Mouse (Mus musculus): ENCODE measurements around the gene Chst2. TPM values are rescaled to one million over a fixed set of nuclear protein-coding genes. Genes with fewer than 3 reads are reported as not detected.

Chst2 gene
- polyA plus RNA-seq (2017; shearing (Covaris generic)): 10 to 100 TPM in 1 of 3 experiments, 1 to 10 TPM in 2; 6.1 to 15.1 (median 7.3) TPM

DNA sequence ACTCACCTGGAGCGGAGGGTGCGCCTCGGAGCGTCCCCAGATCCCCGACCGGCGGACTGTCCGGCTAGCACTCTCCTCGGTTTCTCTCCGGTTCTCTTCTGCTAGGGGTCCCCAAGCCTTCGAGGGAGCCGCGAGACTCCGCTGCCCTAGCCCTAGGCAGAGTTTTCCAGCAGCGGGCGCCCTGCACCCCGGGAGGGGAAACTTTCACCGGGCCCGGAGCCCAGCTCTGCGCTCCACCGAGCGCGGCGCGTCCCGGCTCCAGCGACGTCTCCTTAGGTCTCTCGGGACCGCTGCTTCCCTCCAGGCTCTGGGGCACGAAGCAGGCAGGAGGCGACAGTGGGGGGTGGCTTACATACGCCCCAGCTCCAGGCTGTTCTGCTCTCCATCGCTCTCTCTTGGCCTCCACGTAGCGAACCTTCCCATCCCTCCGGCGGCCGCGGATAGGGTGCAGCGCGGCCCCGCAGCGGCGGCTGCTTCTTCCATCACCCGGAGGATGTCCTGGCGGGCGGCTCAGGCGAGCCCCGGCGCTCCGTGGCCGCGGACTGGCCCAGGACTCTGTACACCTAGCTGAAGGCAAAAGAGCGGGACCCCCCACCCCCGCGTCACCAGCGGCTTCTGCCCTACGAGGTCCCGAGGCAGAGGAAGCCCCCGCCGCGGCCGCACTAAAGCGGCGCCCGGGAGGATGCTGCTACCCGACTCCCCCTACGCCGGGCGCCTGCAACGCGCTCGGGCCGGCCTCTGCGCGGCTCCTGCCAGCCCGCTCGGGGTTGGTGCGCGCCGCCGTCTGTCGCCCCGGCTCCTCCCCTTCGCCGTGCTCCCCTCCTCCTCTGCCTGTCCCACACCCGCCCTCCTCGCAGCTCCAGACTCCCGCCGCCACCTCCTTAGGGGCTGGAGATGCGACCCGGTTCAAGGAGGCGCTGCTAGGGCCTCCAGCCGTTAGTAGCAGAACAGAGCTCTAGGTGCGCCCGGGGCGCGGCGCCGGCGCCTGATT lies at the start of gene Chst2:
Gene Chst2, minus strand, starts transcription at position 152 of the 991 bp plus-strand sequence.
- peak; percentile 77 for ATAC-seq

GRCm38 (mm10) chr9:95451931-95452330 lies 45.4 kb upstream of the Chst2 start:
- ATAC-seq: no peak

DNA sequence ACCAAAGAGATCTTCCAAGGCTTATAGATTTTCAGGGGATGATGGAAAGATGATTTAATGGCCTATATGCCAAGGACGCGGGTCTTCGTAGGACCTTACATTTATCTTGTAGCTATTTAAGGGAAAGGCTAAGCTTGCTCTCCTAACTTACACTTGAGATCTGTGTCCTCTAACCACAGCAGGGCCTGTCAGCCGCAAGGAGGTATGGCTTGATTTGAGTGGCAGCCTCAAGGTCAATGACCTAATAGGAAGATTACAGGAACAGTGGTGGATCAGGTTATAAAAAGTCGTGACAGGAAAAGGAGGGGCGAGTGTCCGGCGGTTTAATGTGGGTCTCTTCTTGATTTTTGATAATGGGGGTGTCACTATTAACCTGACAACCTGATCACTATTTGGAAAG lies 44.1 kb upstream of the Chst2 start:
- ATAC-seq: no peak

GRCm38 (mm10) chr9:95442321-95442731 lies 35.8 kb upstream of the Chst2 start:
- no peak for ATAC-seq

DNA sequence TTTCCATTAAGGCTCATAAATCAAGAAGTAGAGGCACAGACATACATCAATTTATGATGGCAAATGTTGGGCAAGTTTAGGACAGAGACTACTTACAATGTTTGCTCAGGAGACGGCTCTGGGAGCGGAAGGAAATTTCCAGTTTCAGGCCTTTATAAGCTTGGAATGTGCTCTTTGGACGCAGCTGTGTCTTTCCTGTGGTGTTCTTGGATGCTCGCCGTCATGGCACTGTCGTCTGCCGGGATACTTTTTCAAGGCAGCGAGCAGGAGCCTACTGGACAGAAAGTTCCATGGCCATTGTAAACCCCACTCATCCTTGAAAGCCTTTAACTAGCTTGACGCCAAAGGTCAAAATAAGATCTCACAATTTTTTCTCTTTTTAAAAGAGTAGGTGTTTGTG lies 31.4 kb upstream of the Chst2 start:
- ATAC-seq: no peak

DNA sequence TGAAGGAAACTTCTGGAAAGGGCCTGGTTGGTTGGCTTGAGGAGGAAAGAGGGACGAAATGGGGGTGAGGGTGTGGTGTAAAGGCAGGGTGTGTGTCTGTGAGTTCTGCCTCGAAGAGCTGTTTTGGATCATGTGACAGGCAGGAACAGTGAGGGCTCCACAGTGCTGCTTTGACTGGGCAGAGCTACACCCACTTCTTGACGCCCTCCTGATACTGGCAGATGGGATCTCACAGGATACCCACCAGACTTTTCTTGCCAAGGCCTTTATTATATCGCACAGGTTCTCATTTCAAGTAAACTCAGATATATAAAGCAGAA lies 29.7 kb upstream of the Chst2 start:
- ATAC-seq: no peak

DNA sequence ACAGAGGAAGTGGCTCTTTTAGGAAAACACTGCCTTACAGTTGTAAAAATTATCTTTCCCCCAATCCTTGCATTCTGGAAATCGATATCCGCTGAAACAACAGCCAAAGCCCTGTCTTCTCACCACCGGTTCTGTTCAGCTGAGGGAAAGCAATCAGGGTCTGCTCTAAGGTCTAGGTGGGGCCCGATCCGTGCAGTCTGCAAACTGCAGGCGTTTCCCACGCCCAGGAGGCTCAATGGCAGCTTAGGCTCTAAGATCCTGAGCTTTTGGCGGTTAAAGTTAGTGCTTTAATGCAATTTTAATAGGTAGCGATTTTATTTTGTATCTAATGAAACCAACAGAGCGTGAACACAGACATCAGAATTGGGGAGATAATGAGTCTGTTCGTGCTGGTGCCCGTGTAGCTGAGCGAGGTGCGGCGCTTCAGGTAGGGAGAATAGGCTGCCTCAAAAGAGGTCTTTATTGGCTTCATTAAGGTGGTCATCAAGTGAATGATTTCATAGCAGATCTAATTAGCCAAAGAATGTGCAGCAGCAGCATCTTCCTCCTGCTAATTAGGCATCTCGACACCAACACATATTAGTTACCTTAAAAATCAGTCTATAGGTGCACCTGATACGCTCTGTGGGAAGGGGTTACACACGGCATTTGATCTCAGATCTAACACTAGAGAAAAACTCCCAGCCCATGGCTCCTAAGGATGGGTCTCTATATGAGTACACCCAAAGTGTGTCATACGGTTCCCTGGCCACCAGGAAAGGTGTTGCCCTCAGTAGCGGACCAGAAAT lies 29.2 kb upstream of the Chst2 start:
- no peak for ATAC-seq

- ATAC-seq: no peak
Observed at GRCm38 (mm10) chr9:95428277-95428676, 21.8 kb upstream of the Chst2 start.

GRCm38 (mm10) chr9:95413911-95414310 lies 7.4 kb upstream of the Chst2 start:
- ATAC-seq: no peak

DNA sequence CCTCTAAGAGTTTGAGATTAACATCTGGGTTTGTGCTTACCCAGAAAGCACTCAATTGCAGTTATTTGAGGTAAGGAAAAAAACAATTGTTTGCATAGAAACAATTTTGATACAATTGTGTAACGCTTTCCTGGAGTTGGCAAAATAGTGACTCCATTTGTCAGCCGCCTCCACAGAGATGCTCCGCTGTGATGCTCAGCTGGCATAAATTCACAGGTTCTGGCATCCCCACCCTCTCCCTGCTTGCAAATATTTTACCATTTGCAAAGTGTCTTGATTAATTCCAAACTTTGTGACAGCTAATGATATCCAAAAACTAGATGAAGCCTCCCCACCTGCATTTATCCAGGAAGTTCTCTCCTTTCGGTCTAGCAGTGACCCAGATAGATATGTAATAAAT lies 5.5 kb upstream of the Chst2 start:
- no peak for ATAC-seq

- peak; percentile 9 for ATAC-seq
Observed at GRCm38 (mm10) chr9:95407586-95408220, 1.2 kb upstream of the Chst2 start.

GRCm38 (mm10) chr9:95405946-95406570 lies 464 bp downstream of the Chst2 start:
- peak; percentile 5 for ATAC-seq

- ATAC-seq: peak; percentile 64
Observed at GRCm38 (mm10) chr9:95405511-95405945, 994 bp downstream of the Chst2 start.

DNA sequence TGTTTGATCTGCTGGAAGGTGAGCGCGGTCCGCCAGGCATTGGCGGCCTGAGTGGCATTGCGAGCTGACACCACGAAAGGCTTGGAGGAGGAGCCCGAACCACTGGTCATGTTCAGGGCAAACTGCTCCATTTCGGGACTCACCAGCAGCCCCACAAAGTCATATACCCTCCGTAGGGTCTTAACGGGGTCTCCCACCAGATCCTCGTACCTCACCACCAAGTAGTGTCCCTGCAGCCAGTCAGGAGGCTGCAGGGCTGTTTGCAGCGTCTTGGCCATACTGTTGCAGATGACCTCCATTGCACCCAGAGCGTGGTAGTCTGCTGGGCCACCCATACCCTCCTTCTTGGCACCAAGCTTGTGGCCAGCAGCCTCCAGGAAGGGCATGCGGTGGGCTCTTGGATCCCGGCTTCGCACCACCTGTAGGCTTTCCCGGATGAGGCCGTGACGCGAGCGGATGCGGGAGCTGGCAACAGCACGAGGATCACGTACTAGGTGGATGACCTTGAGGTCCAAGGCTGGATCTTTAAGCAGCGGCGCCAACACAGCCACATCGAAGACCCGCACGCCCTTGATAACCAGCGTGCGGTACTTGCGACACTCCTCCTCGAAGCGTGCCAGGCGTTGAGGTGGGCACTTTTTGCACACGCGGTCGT lies 1.6 kb downstream of the Chst2 start:
- ATAC-seq: no peak

DNA sequence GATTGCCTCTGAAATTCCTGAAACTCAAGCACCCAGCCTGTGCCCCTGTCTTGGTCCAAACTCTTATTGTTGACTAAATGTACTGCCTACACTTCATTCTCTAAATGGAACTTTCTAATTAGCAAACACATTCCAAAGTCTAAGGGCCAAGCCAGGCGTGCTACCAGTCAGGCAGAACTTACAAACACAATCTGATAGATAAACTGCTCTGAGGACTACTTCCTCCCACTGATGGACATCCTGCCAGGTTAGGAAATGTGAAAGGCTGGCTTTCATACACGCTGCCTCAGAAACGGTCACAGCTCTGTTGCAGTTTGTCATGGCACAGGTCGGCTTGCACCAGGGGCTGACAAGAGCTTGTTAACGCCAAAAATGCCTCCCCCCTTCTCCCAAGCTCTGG lies 4.8 kb downstream of the Chst2 start:
- no peak for ATAC-seq

DNA sequence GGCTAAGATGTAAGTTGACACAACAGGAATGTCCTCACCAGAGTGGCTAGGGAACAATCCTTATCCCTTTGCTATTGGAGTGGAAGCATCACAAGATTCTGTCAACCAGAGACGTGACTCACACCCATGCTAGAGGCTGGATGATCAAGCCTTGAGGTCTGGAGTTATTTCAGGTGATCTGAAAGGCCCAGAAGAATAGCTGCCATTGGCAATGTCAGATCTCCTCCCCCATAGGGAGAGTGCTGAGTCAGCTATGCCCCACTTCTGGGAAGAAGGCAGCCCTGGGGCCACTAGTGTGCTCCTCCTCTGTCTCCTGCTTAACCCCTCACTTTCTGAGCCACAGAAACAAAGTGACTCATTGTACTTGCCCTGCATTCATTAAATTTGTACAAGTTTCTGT lies 14.5 kb downstream of the Chst2 start:
- ATAC-seq: no peak

GRCm38 (mm10) chr9:95389956-95390355 lies 16.6 kb downstream of the Chst2 start:
- no peak for ATAC-seq

DNA sequence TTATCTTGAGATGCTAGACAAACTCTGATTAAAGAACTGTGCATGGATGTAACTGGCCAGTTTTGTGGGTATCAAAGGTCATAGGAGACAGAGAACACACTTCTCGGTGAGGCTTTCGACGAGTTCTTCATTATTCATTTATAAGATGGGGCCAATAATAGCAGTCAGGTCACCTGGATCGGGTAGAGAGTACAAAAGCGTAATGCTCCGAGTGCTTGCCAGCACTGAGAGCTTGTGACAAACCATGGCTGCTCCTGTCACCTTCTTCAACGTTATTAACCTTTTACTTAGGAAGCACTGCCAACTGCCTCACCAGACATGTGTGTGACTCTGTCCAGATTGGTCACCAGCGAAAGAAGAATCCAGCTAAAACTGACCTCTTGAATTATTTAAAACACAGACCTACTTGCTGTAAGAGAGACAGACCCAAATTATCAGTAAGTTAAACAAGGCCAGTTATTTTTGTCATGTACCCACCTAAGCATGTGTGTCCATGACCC lies 18.6 kb downstream of the Chst2 start:
- ATAC-seq: no peak

GRCm38 (mm10) chr9:95375966-95376365 lies 30.6 kb downstream of the Chst2 start:
- no peak for ATAC-seq

- ATAC-seq: no peak
Observed at GRCm38 (mm10) chr9:95375336-95375735, 31.2 kb downstream of the Chst2 start.

- no peak for ATAC-seq
Observed at GRCm38 (mm10) chr9:95373741-95374140, 32.8 kb downstream of the Chst2 start.

GRCm38 (mm10) chr9:95365882-95366281 lies 40.6 kb downstream of the Chst2 start:
- ATAC-seq: no peak
